ENCODE assay signal across 7 mouse cellular contexts in genomic region chr10:30655655-30656054, GRCm38 (mm10). TPM values are rescaled to one million over a fixed set of nuclear protein-coding genes. Genes with fewer than 3 reads are reported as not detected.
A peak's percentile ranks its signal among the peaks of the same experiment; 100 is the strongest.
DNase-seq lines count a peak whose midpoint lies in the region; ATAC-seq and TF ChIP-seq lines count a peak whose summit lies in the region.

No protein-coding gene starts in this region.

- H3K4me2 ChIP-seq in hindbrain, embryonic 11.5 days (replicated peaks; ENCODE audit: low read depth, low read length), result 0 out of 2 replicates have a peak overlapping the region, but pooled peaks have one; percentile 17
- peak overlapping the region; percentile 39 for H3K4me2 ChIP-seq in liver, embryonic 16.5 days (ENCODE audit: low read depth, low read length)
- peak overlapping the region; percentile 31 for H3K4me2 ChIP-seq in stomach, postnatal 0 days (replicated peaks; ENCODE audit: low read depth)

- H3K36me3 ChIP-seq in hindbrain, embryonic 11.5 days (ENCODE audit: control insufficient read depth, insufficient read depth, low read length), result no peaks in the 10 kb centered on the region
- H3K36me3 ChIP-seq in liver, embryonic 16.5 days (ENCODE audit: control insufficient read depth, insufficient read depth), result peaks cover 23% of the 10 kb centered on the region
- H3K36me3 ChIP-seq in stomach, postnatal 0 days (ENCODE audit: control insufficient read depth, insufficient read depth, low read length), result no peaks in the 10 kb centered on the region

- H3K4me3 ChIP-seq in hindbrain, embryonic 11.5 days (ENCODE audit: low read depth, low read length), result no peak overlapping the region
- peak overlapping the region; percentile 33; the same call in 1 of the 2 replicates for H3K4me3 ChIP-seq in liver, embryonic 16.5 days (ENCODE audit: low read depth, low read length)
- H3K4me3 ChIP-seq in stomach, postnatal 0 days (ENCODE audit: low read depth, low read length), result peak overlapping the region; percentile 25

- no peak for ATAC-seq in hindbrain, embryonic 11.5 days (ENCODE audit: low FRiP score)
- 0 out of 2 replicates have a peak, but pooled peaks have one; percentile 21 for ATAC-seq in liver, embryonic 16.5 days (ENCODE audit: low read depth)
- peak; percentile 66; the same call in 1 of the 2 replicates for ATAC-seq in stomach, postnatal 0 days (ENCODE audit: low FRiP score, low TSS enrichment)

- TF ChIP-seq CTCF in stomach, postnatal 0 days (IDR thresholded peaks at IDR 0.05; ENCODE audit: low read depth), result no peak

- no peaks in the 10 kb centered on the region for H3K9me3 ChIP-seq in hindbrain, embryonic 11.5 days (ENCODE audit: control insufficient read depth, low read length)
- H3K9me3 ChIP-seq in liver, embryonic 16.5 days (replicated peaks; ENCODE audit: control insufficient read depth, low read length), result no peaks in the 10 kb centered on the region
- no peaks in the 10 kb centered on the region for H3K9me3 ChIP-seq in stomach, postnatal 0 days (ENCODE audit: control insufficient read depth, low read length)

- H3K4me1 ChIP-seq in hindbrain, embryonic 11.5 days (replicated peaks; ENCODE audit: control insufficient read depth, insufficient read depth, low read length), result no peaks in the 10 kb centered on the region
- H3K4me1 ChIP-seq in liver, embryonic 16.5 days (ENCODE audit: control insufficient read depth, low read depth, low read length), result no peaks in the 10 kb centered on the region; the same call in none of the 2 replicates
- H3K4me1 ChIP-seq in stomach, postnatal 0 days (replicated peaks; ENCODE audit: control insufficient read depth, insufficient read depth), result no peaks in the 10 kb centered on the region

- H3K27ac ChIP-seq in hindbrain, embryonic 11.5 days (ENCODE audit: low read depth, low read length), result no peak overlapping the region
- no peak overlapping the region for H3K27ac ChIP-seq in liver, embryonic 16.5 days (ENCODE audit: low read length)
- no peak overlapping the region for H3K27ac ChIP-seq in stomach, postnatal 0 days (replicated peaks)

- no peak overlapping the region for H3K9ac ChIP-seq in hindbrain, embryonic 11.5 days (ENCODE audit: low read depth, low read length)
- 0 out of 2 replicates have a peak overlapping the region, but pooled peaks have one; percentile 34 for H3K9ac ChIP-seq in liver, embryonic 16.5 days (ENCODE audit: low read depth, low read length)
- no peak overlapping the region for H3K9ac ChIP-seq in stomach, postnatal 0 days (ENCODE audit: low read length)

- 8% methylated on average over 5 of the region's 5 CpGs for WGBS in hindbrain, embryonic 11.5 days
- 10% methylated on average over 5 of the region's 5 CpGs for WGBS in liver, embryonic 16.5 days (ENCODE audit: insufficient replicate concordance)
- WGBS in stomach, postnatal 0 days, result 20% methylated on average over 5 of the region's 5 CpGs

- intact Hi-C loops in left cerebral cortex, postnatal 4 days (cut with DNase I), result no loop called here

- DNase-seq in CD4-positive, CD25-positive, alpha-beta regulatory T cell, adult 2 months (ENCODE audit: low read depth, low spot score), result peak; percentile 86
- DNase-seq in T-cell, adult 2 months (ENCODE audit: low spot score), result peak; percentile 51
- DNase-seq in hindbrain, embryonic 11.5 days (ENCODE audit: low spot score), result peak; percentile 19
- peak; percentile 24 for DNase-seq in stomach, postnatal 0 days (ENCODE audit: low spot score)
- no peak for DNase-seq in layer of hippocampus, postnatal 36 days
- no peak for DNase-seq in left cerebral cortex, postnatal 4 days

- no peak for TF ChIP-seq EP300 in stomach, postnatal 0 days (optimal IDR thresholded peaks at IDR 0.05)

- H3K27me3 ChIP-seq in hindbrain, embryonic 11.5 days (ENCODE audit: control insufficient read depth, insufficient read depth, low read length), result no peaks in the 10 kb centered on the region
- no peaks in the 10 kb centered on the region for H3K27me3 ChIP-seq in liver, embryonic 16.5 days (ENCODE audit: control insufficient read depth, insufficient read depth, low read depth, low read length)
- H3K27me3 ChIP-seq in stomach, postnatal 0 days (ENCODE audit: control insufficient read depth, insufficient read depth, low read length), result no peaks in the 10 kb centered on the region

RNA-seq across cellular contexts. Expression of gene Hint3, which starts 26.2 kb away (rescaled TPM):
- polyA plus RNA-seq in hindbrain, embryonic 11.5 days (2014; fragmentation: Nextera tagmentation; extraction: Ambion mirVana), result 20.2 and 21.2 TPM in 2 replicates
- 17.0 and 17.1 TPM in 2 replicates for polyA plus RNA-seq in liver, embryonic 16.5 days (2015; fragmentation: Nextera tagmentation; extraction: Ambion mirVana)
- polyA plus RNA-seq in stomach, postnatal 0 days (2015; fragmentation: Nextera tagmentation; extraction: Ambion mirVana), result 60.9 and 67.4 TPM in 2 replicates
- total RNA-seq in layer of hippocampus, postnatal 36 days (2021), result 10 to 100 TPM; 38.4 to 40.2 TPM
- total RNA-seq in left cerebral cortex, postnatal 4 days (2021), result 10 to 100 TPM; 26.4 to 33.8 TPM

RNA-seq across cellular contexts. Expression of gene Trmt11, which starts 55.1 kb away (rescaled TPM):
- polyA plus RNA-seq in hindbrain, embryonic 11.5 days (2014; fragmentation: Nextera tagmentation; extraction: Ambion mirVana), result 31.3 TPM in 2 replicates
- polyA plus RNA-seq in liver, embryonic 16.5 days (2015; fragmentation: Nextera tagmentation; extraction: Ambion mirVana), result 10.5 and 12.7 TPM in 2 replicates
- 15.1 and 15.9 TPM in 2 replicates for polyA plus RNA-seq in stomach, postnatal 0 days (2015; fragmentation: Nextera tagmentation; extraction: Ambion mirVana)
- total RNA-seq in layer of hippocampus, postnatal 36 days (2021), result 10 to 100 TPM in 1 of 2 experiments, 1 to 10 TPM in 1; 7.5 to 11.0 TPM
- 10 to 100 TPM; 11.1 to 12.4 TPM for total RNA-seq in left cerebral cortex, postnatal 4 days (2021)

Comparison
In these comparisons a context has a peak if more than half of its experiments do, and no peak if none do; other contexts are left out.
1. DNase-seq: peak in CD4-positive, CD25-positive, alpha-beta regulatory T cell, adult 2 months (single experiment), T-cell, adult 2 months (single experiment), hindbrain, embryonic 11.5 days (single experiment) and stomach, postnatal 0 days (single experiment); none in layer of hippocampus, postnatal 36 days (0 of 2) and left cerebral cortex, postnatal 4 days (single experiment).
2. Peak in every context shown above with its lines, with median percentiles within 50 percentile points of each other: H3K4me2 ChIP-seq.